Mouse (Mus musculus) forebrain, embryonic 16.5 days (tissue): ENCODE data around the gene Dmbt1. TPM values are rescaled to one million over a fixed set of nuclear protein-coding genes. Genes with fewer than 3 reads are reported as not detected.
"Not testable (repeated sequence)": the region's sequence is repeated elsewhere in the genome, so short reads cannot be mapped to it uniquely, and the experiment has no call there.

Source experiments
- ATAC-seq: fragments of 200-750 bp; cut with Nextera tagmentation; 2 replicates; pipeline ENCODE4 v1.8.0; 2017; ENCODE audit warnings: mild to moderate bottlenecking, moderate library complexity
- H3K27ac ChIP-seq: fragments of 300-500 bp; sonication (generic); 2 replicates; pipeline ENCODE4 v1.5.1; 2014; ENCODE audit warnings: low read length, control low read depth
- H3K27me3 ChIP-seq: fragments of 300-500 bp; sonication (generic); replicated peaks from 2 replicates; pipeline ENCODE4 v1.6.1; 2014; ENCODE audit warnings: low read length; ENCODE audit not compliant: control insufficient read depth, insufficient read depth
- H3K36me3 ChIP-seq: fragments of 300-500 bp; sonication (generic); 2 replicates; pipeline ENCODE4 v1.6.1; 2014; ENCODE audit not compliant: control insufficient read depth, insufficient read depth
- H3K4me1 ChIP-seq: fragments of 300-500 bp; sonication (generic); replicated peaks from 2 replicates; pipeline ENCODE4 v1.6.1; 2014; ENCODE audit warnings: low read length; ENCODE audit not compliant: control insufficient read depth, insufficient read depth
- H3K4me2 ChIP-seq: fragments of 300-500 bp; sonication (generic); 2 replicates; pipeline ENCODE4 v1.6.1; 2014; ENCODE audit warnings: mild to moderate bottlenecking, low read length, control low read depth
- H3K4me3 ChIP-seq: fragments of 300-500 bp; sonication (generic); replicated peaks from 2 replicates; pipeline ENCODE4 v1.5.1; 2014; ENCODE audit warnings: mild to moderate bottlenecking, low read length, control low read depth
- H3K9ac ChIP-seq: fragments of 300-500 bp; sonication (generic); replicated peaks from 2 replicates; pipeline ENCODE4 v1.6.1; 2014; ENCODE audit warnings: low read depth, low read length, control low read depth
- H3K9me3 ChIP-seq: fragments of 300-500 bp; sonication (generic); 2 replicates; pipeline ENCODE4 v1.6.1; 2016; ENCODE audit warnings: low read length; ENCODE audit not compliant: control insufficient read depth
- WGBS: fragments of 180-500 bp; shearing (Covaris S2); extraction: QIAGEN DNeasy Blood & Tissue Kit; methylation state at CpG from one replicate; pipeline ENCODE4 v1.1.7; 2014; 5-methylcytosine and 5-hydroxymethylcytosine counted together
- polyA plus RNA-seq: library from polyadenylated mRNA; unstranded; fragments of >200 nt; fragmentation: Nextera tagmentation; extraction: Ambion mirVana; gene quantifications from 2 replicates; pipeline ENCODE4 v1.2.1, GENCODE M21; 2015

Gene Dmbt1
- polyA plus RNA-seq, 1 experiment from 2014 or later: not detected

- not testable (repeated sequence) for H3K27ac ChIP-seq, H3K4me1 ChIP-seq, H3K4me2 ChIP-seq, H3K27me3 ChIP-seq, H3K9ac ChIP-seq, ATAC-seq, H3K36me3 ChIP-seq, H3K9me3 ChIP-seq, H3K4me3 ChIP-seq
- WGBS: 93% methylated on average over 8 of the region's 8 CpGs
These were observed 8.9 kb downstream of the Dmbt1 start for GRCm38 (mm10) chr7:131040760-131041159.

GRCm38 (mm10) chr7:131042657-131043056 is 10.8 kb downstream of the Dmbt1 start:
- no peak for ATAC-seq
- Histone ChIP-seq H3K4me2 (no peak overlapping the region), H3K4me1 (no peaks in the 10 kb centered on the region), H3K9me3 (no peaks in the 10 kb centered on the region), H3K27ac (no peak overlapping the region), H3K27me3 (no peaks in the 10 kb centered on the region), H3K9ac (no peak overlapping the region), H3K4me3 (no peak overlapping the region), H3K36me3 (no peaks in the 10 kb centered on the region)
- 62% methylated on average over 1 of the region's 1 CpGs for WGBS

GRCm38 (mm10) chr7:131045258-131045835 is 13.5 kb downstream of the Dmbt1 start:
- H3K4me3 ChIP-seq, H3K9ac ChIP-seq, H3K4me2 ChIP-seq, H3K9me3 ChIP-seq, H3K4me1 ChIP-seq, H3K27ac ChIP-seq, H3K36me3 ChIP-seq, ATAC-seq, H3K27me3 ChIP-seq: not testable (repeated sequence)
- WGBS: 37% methylated on average over 3 of the region's 3 CpGs

GRCm38 (mm10) chr7:131049829-131050228 is 18.0 kb downstream of the Dmbt1 start:
- H3K9me3 ChIP-seq, H3K9ac ChIP-seq, H3K27me3 ChIP-seq, H3K4me1 ChIP-seq, H3K4me2 ChIP-seq, ATAC-seq, H3K36me3 ChIP-seq, H3K4me3 ChIP-seq, H3K27ac ChIP-seq: not testable (repeated sequence)
- WGBS: 84% methylated on average over 8 of the region's 8 CpGs

GRCm38 (mm10) chr7:131054808-131055370 is 23.0 kb downstream of the Dmbt1 start:
- H3K36me3 ChIP-seq: no peaks in the 10 kb centered on the region
- no peak overlapping the region for H3K27ac ChIP-seq
- H3K9ac ChIP-seq: no peak overlapping the region
- H3K27me3 ChIP-seq: no peaks in the 10 kb centered on the region
- no peaks in the 10 kb centered on the region for H3K9me3 ChIP-seq
- H3K4me2 ChIP-seq: no peak overlapping the region
- ATAC-seq: no peak
- no peaks in the 10 kb centered on the region for H3K4me1 ChIP-seq
- no peak overlapping the region for H3K4me3 ChIP-seq

- not testable (repeated sequence) for H3K9ac ChIP-seq, H3K27ac ChIP-seq, H3K4me2 ChIP-seq, H3K4me3 ChIP-seq, ATAC-seq, H3K27me3 ChIP-seq, H3K4me1 ChIP-seq, H3K9me3 ChIP-seq, H3K36me3 ChIP-seq
- WGBS: 81% methylated on average over 9 of the region's 9 CpGs
These were observed 26.1 kb downstream of the Dmbt1 start for GRCm38 (mm10) chr7:131057918-131058317.

GRCm38 (mm10) chr7:131059808-131060207 is 28.0 kb downstream of the Dmbt1 start:
- not testable (repeated sequence) for H3K36me3 ChIP-seq, ATAC-seq, H3K9ac ChIP-seq, H3K27ac ChIP-seq, H3K4me2 ChIP-seq, H3K4me3 ChIP-seq, H3K27me3 ChIP-seq, H3K4me1 ChIP-seq, H3K9me3 ChIP-seq
- 72% methylated on average over 2 of the region's 2 CpGs for WGBS

- WGBS: 87% methylated on average over 2 of the region's 2 CpGs
- Histone ChIP-seq H3K36me3 (no peaks in the 10 kb centered on the region), H3K27ac (no peak overlapping the region), H3K9ac (no peak overlapping the region), H3K4me2 (no peak overlapping the region), H3K27me3 (no peaks in the 10 kb centered on the region), H3K9me3 (no peaks in the 10 kb centered on the region), H3K4me1 (no peaks in the 10 kb centered on the region), H3K4me3 (no peak overlapping the region)
- ATAC-seq: no peak
These were observed 30.7 kb downstream of the Dmbt1 start for GRCm38 (mm10) chr7:131062541-131062940.

GRCm38 (mm10) chr7:131068191-131068590 is 36.3 kb downstream of the Dmbt1 start:
- not testable (repeated sequence) for H3K36me3 ChIP-seq, H3K27ac ChIP-seq, H3K4me1 ChIP-seq, ATAC-seq, H3K4me3 ChIP-seq, H3K9me3 ChIP-seq, H3K27me3 ChIP-seq, H3K9ac ChIP-seq, H3K4me2 ChIP-seq
- 4% methylated on average over 1 of the region's 1 CpGs for WGBS

- H3K4me1 ChIP-seq, H3K4me3 ChIP-seq, H3K9me3 ChIP-seq, H3K27me3 ChIP-seq, H3K27ac ChIP-seq, H3K36me3 ChIP-seq, ATAC-seq, H3K4me2 ChIP-seq, H3K9ac ChIP-seq: not testable (repeated sequence)
- 94% methylated on average over 3 of the region's 3 CpGs for WGBS
These were observed 41.6 kb downstream of the Dmbt1 start for GRCm38 (mm10) chr7:131073476-131073875.
